Mouse (Mus musculus): Measurements from ENCODE around the gene C1qtnf9. TPM values are rescaled to one million over a fixed set of nuclear protein-coding genes. Genes with fewer than 3 reads are reported as not detected.

C1qtnf9 gene
- total and polyA plus RNA-seq, 3 experiments, result not detected

DNA sequence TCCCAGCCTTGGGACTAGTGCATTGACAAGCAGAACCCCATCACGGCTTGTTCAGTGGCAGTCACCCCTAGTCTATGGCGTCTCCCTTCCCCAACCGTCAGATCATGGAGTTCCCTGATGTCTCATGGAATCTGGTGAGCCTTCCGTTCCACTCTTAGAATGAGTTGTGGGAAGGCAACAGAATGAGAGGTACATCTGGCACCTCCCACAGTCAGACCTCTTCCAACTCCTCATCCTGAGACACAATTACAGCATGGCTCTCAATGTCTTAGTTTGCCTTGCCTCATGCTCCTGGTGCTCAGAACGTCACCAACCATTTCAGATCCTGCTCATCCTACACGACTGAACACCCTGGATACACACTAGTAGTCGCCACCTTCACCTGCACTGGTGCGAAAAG, 8.6 kb downstream of the C1qtnf9 start (continued):
- TF ChIP-seq ZMIZ1 (IDR thresholded peaks at IDR 0.05; ENCODE audit: low read depth, low read length), result no peak

DNA sequence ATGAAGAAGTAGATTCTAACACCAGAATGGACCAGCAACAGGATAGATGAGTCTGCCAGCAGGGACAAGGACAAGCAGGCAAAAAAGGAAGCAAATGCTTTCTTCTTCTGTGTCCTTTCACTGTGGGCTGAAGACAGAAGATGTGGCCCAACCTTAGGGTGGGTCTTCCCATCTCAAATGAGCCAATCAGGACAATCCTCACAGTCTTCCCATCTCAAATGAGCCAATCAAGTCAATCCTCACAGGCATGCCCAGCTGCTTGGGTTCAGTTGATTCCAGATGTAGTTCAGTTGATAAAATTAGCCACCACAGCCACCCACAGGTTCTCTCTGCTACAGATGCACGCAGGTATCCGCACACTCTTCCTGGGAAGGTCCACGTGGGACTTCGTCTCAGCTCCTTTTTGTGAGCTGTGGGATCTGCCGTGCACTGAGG, 9.6 kb downstream of the C1qtnf9 start:
- peak overlapping the region; percentile 32 to 38; a peak in 3 of 4 replicates for H3K4me3 ChIP-seq (ENCODE audit: control insufficient read depth in 1 of 2, insufficient read depth in 1 of 2, low read depth in 2 of 2, low read length in 2 of 2)
- no peaks in the 10 kb centered on the region for H3K9me3 ChIP-seq (replicated peaks; ENCODE audit: insufficient read depth, low read length)
- H3K9ac ChIP-seq (ENCODE audit: control insufficient read depth, low read depth, low read length, poor library complexity, severe bottlenecking), result peak overlapping the region; percentile 44; the same call in 1 of the 2 replicates
- H3K36me3 ChIP-seq (ENCODE audit: control insufficient read depth in 1 of 2, insufficient read depth in 2 of 2, low read length in 2 of 2), result peaks cover 0 to 7% of the 10 kb centered on the region in 2 experiments; a peak in 2 of 4 replicates
- H3K27me3 ChIP-seq (ENCODE audit: control insufficient read depth in 1 of 2, insufficient read depth in 2 of 2, low read length in 2 of 2), result no peaks in the 10 kb centered on the region
- H3K79me2 ChIP-seq (ENCODE audit: control insufficient read depth, insufficient read depth, low read length, poor library complexity), result no peaks in the 10 kb centered on the region
- peak overlapping the region; percentile 73 for H3K27ac ChIP-seq (ENCODE audit: control insufficient read depth, low read depth, low read length)
- peaks cover 4 to 16% of the 10 kb centered on the region in 2 experiments for H3K4me1 ChIP-seq (ENCODE audit: control insufficient read depth in 1 of 2, insufficient read depth in 2 of 2, low read length in 2 of 2)
- DNase-seq (ENCODE audit: low read depth, low spot score), result peak; percentile 92
- TF ChIP-seq JUND (IDR thresholded peaks at IDR 0.05; ENCODE audit: low read depth, low read length), result no peak
- TF ChIP-seq POLR2AphosphoS2 (IDR thresholded peaks at IDR 0.05; ENCODE audit: low read length), result peak; percentile 61; the same call in 1 of the 2 replicates
- peak; percentile 33; the same call in 1 of the 2 replicates for TF ChIP-seq GATA1 (IDR thresholded peaks at IDR 0.05; ENCODE audit: low read depth, low read length)
- 0 out of 2 replicates have a peak, but pooled peaks have one; percentile 20 for TF ChIP-seq TAL1 (IDR thresholded peaks at IDR 0.05; ENCODE audit: low read length)
- TF ChIP-seq HCFC1 (IDR thresholded peaks at IDR 0.05; ENCODE audit: low read depth, low read length), result peak; percentile 44; the same call in 1 of the 2 replicates
- TF ChIP-seq SIN3A (IDR thresholded peaks at IDR 0.05; ENCODE audit: low read length), result 0 out of 2 replicates have a peak, but pooled peaks have one; percentile 17
- peak in 1 of 2 experiments; percentile 75; a peak in 2 of 4 replicates for TF ChIP-seq POLR2A (IDR thresholded peaks at IDR 0.05; ENCODE audit: control insufficient read depth in 1 of 2, insufficient read depth in 1 of 2, low read depth in 1 of 2, low read length in 2 of 2, poor library complexity in 1 of 2)
- TF ChIP-seq ZMIZ1 (IDR thresholded peaks at IDR 0.05; ENCODE audit: low read depth, low read length), result peak; percentile 50; the same call in 1 of the 2 replicates
- TF ChIP-seq NRF1 (IDR thresholded peaks at IDR 0.05; ENCODE audit: insufficient read depth, low read depth, low read length, poor library complexity, severe bottlenecking), result peak; percentile 78
- TF ChIP-seq MYB (IDR thresholded peaks at IDR 0.05; ENCODE audit: low read depth, low read length), result 0 out of 2 replicates have a peak, but pooled peaks have one; percentile 22
- peak; percentile 68 for TF ChIP-seq TBP (IDR thresholded peaks at IDR 0.05; ENCODE audit: low read depth, low read length)
- TF ChIP-seq NELFE (IDR thresholded peaks at IDR 0.05; ENCODE audit: low read depth, low read length), result peak; percentile 70
- no peak; the same call in 1 of the 2 replicates for TF ChIP-seq KAT2A (conservative IDR thresholded peaks at IDR 0.05; ENCODE audit: low read depth, low read length)
- TF ChIP-seq ETS1 (IDR thresholded peaks at IDR 0.05; ENCODE audit: low read depth, low read length), result no peak
- TF ChIP-seq CHD2 (IDR thresholded peaks at IDR 0.05; ENCODE audit: low read length), result peak; percentile 37
- TF ChIP-seq EP300 (IDR thresholded peaks at IDR 0.05; ENCODE audit: low read depth in 1 of 2, low read length in 2 of 2), result peak in 1 of 2 experiments; percentile 60; a peak in 2 of 4 replicates
- TF ChIP-seq TCF12 (IDR thresholded peaks at IDR 0.05; ENCODE audit: low read depth, low read length), result no peak; the same call in none of the 2 replicates
- TF ChIP-seq CTCF (IDR thresholded peaks at IDR 0.05 in 2 of 3, conservative IDR thresholded peaks at IDR 0.05 in 1 of 3; ENCODE audit: control insufficient read depth in 1 of 3, insufficient read depth in 1 of 3, low read depth in 2 of 3, low read length in 3 of 3, poor library complexity in 1 of 3, severe bottlenecking in 1 of 3), result no peak
- no peak for TF ChIP-seq CHD1 (IDR thresholded peaks at IDR 0.05; ENCODE audit: low read depth, low read length)
- no peak for TF ChIP-seq USF2 (IDR thresholded peaks at IDR 0.05; ENCODE audit: borderline replicate concordance in 1 of 2, insufficient read depth in 1 of 2, low read depth in 1 of 2, low read length in 2 of 2)

Measured in MEL (cell line).